Mouse (Mus musculus): Measurements from ENCODE around the gene Scg5.

DNA sequence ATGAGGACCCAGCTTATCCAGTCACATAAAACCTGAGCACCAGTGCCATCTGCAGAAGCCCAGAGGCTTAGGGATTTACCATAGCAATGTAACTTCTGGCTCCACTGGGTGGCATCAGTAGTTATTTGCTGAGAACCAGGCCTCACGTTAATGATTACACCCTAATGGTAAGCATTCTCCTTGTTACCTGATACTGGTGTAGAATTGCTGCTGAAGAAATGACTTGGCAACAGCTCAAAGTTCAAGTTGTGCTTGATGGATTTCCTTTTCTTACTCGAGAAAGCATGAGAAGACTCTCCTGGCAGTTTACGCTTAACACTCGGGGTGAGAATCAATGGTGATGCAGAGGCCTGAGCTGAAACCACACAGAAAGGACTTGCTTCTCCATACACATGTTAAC lies 10.6 kb upstream of the Scg5 start:
- TF ChIP-seq POLR2A (IDR thresholded peaks at IDR 0.05; ENCODE audit: borderline replicate concordance, control insufficient read depth, low read depth, low read length) (no peak), CTCF (IDR thresholded peaks at IDR 0.05; ENCODE audit: control insufficient read depth, insufficient read depth, low read length) (no peak)
